Mouse (Mus musculus) G1E-ER4 (cell line): ENCODE data around the gene Mrpl50. TPM values are rescaled to one million over a fixed set of nuclear protein-coding genes. Genes with fewer than 3 reads are reported as not detected.

Experiments used
- GATA1 ChIP-seq: IDR thresholded peaks from one replicate; pipeline ENCODE4 v1.8.0; 2012; ENCODE audit warnings: low read length, inconsistent platforms
- polyA plus RNA-seq: library from polyadenylated mRNA; stranded (reverse); fragments of >175 nt; gene quantifications from 2 replicates; pipeline ENCODE4 v1.2.3, GENCODE M21; 2012

The Mrpl50 gene
- polyA plus RNA-seq, 1 experiment = 3.2 TPM

GRCm38 (mm10) chr4:49522576-49522975 is 1.7 kb upstream of the Mrpl50 start:
- no peak for TF ChIP-seq GATA1

GRCm38 (mm10) chr4:49521346-49521745 is 453 bp upstream of the Mrpl50 start:
- no peak for TF ChIP-seq GATA1

- TF ChIP-seq GATA1 = no peak
Observed at GRCm38 (mm10) chr4:49519476-49519875, 1.4 kb downstream of the Mrpl50 start.

DNA sequence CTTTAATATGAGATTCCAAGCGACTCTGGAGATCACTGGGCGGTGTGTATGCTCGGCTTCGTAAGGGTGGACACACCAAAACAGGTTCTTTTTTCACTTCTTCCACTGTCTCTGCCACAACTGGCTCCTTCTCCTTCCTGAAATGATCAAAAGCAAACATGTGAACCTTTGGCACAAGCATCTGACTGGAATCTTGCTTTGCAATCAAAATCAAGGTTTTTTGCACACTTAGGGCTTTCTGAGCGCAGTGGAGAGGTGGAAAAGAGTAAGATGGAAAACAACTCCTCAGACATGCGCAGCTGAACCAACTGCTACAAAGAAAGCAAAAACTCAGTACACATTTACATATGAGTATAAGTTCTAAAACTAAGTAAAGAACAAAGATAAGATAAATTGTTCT is 6.5 kb downstream of the Mrpl50 start:
- TF ChIP-seq GATA1 = no peak

DNA sequence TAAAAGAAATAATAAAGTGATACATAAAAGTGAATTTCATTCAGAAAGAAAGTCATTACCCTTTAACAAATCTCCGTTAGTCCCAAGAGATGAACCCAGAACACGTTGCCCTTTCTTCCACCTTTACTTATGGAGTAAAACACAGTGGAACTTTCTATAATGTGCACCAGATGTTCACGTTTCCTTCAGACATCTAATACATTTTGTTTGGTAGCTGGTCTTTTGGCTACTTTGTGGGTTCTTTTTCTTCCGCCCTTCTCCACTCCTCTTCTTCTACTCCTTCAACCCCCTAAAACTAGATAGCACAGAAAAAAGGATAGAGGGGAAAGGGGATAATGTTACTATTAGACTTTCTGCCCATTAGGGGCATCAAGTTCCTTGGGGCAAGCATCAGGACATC is 8.3 kb downstream of the Mrpl50 start:
- no peak for TF ChIP-seq GATA1

DNA sequence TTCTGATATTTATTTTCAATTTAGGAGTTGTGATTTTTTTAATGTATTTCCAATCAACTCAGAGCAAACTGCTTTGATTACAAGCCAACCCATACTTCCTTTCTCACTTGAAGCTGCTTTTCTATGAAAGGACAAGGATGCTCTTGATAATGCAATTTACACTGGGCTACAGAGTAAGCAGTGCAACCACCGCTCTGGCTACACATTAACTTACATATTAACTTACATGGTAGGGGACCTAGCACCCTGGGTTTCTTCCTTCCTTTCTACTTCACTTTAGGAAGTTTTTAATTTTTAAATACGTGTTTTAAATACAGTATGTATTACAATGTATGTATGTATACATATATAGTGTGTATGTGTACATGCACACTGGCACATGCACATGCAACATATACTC is 11.7 kb downstream of the Mrpl50 start:
- no peak for TF ChIP-seq GATA1

- no peak for TF ChIP-seq GATA1
Observed at GRCm38 (mm10) chr4:49506386-49506785, 14.5 kb downstream of the Mrpl50 start, which contains the start of gene Baat. TSS of gene Baat (minus strand) at chr4:49506557.

- no peak for TF ChIP-seq GATA1
Observed at GRCm38 (mm10) chr4:49503563-49503962, 17.3 kb downstream of the Mrpl50 start.

GRCm38 (mm10) chr4:49485442-49485841 is 35.5 kb downstream of the Mrpl50 start:
- no peak for TF ChIP-seq GATA1

DNA sequence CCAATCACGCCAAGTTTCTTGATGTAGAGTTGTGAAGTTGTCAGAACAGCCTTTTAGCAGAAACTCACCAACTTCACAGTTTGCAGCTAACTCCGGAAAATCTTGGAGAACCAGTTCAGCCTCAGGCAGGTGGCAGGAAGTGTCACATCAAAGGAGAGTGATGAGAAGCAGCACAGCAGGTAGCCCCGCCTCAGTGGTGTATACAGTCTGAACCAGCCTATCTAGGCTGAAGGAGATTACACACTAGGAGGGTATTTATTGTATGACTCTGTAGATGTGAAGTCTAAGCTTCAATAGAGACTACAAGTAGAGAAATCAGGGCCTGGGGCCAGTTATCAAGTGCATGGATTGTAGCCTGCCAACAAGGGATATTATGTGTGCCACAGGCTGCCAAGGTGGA is 40.0 kb downstream of the Mrpl50 start:
- TF ChIP-seq GATA1 = no peak

- TF ChIP-seq GATA1 = no peak
Observed at GRCm38 (mm10) chr4:49480104-49480760, 40.7 kb downstream of the Mrpl50 start.

GRCm38 (mm10) chr4:49478118-49478877 is 42.6 kb downstream of the Mrpl50 start:
- no peak for TF ChIP-seq GATA1

DNA sequence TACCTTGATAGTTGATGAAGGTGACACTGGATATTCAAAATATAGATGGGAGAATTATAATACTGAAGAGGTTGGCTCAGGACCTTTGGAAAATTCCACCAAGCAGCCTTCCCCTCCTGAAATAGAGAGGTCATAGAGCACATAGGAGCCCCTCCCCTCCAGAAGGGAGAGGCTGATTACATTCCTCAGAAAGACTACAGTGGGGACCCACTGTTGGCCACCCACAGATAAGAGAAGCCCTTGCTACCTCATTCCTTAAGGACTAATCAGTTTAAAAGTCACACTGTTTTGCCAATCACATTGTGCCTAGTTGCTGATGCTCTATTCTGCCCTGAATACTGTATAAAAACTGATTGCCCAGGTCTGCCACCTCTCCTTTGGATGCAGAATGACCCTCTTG is 46.3 kb downstream of the Mrpl50 start:
- TF ChIP-seq GATA1 = no peak

- TF ChIP-seq GATA1 = no peak
Observed at GRCm38 (mm10) chr4:49473435-49474100, 47.3 kb downstream of the Mrpl50 start, which contains the start of gene Acnat1. TSS of gene Acnat1 (minus strand) at chr4:49473912.

GRCm38 (mm10) chr4:49469435-49470151 is 51.3 kb downstream of the Mrpl50 start:
- no peak for TF ChIP-seq GATA1

DNA sequence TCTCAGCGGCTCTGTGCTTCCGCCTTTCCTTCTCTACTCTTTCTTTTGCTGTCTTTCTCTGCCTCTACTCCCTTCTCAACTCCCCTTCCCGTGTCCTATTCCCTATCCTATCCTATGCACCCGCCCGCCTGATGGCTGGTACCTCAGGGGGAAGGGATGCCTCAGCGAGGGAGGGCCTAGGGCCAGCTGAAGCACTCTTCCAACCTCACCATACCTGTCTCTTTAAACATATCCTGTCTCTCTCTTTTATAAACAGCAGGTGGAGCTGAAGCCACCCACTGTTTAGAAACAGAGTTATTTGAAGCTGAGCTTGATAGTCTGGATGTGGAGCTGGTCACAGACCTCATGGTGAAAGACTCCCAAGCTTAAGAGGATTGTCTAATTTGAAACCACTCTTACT is 53.5 kb downstream of the Mrpl50 start:
- TF ChIP-seq GATA1 = no peak

Other genes with a start within 250 kb of the Mrpl50 start
- not detected in 2 replicates for gene Acnat2, start 112.9 kb downstream of the Mrpl50 start, polyA plus RNA-seq
- not detected in 2 replicates for gene Acnat1, start 47.2 kb downstream of the Mrpl50 start, polyA plus RNA-seq
- not detected in 2 replicates for gene Baat, start 14.5 kb downstream of the Mrpl50 start, polyA plus RNA-seq
- gene Zfp189, start 83 bp upstream of the Mrpl50 start, polyA plus RNA-seq = 0.59 and 0.84 TPM in 2 replicates
- not detected in 2 replicates for gene Aldob, start 28.5 kb upstream of the Mrpl50 start, polyA plus RNA-seq
- 43.4 and 43.6 TPM in 2 replicates for gene Tmem246, start 76.8 kb upstream of the Mrpl50 start, polyA plus RNA-seq
- 39.6 and 41.3 TPM in 2 replicates for gene Rnf20, start 110.9 kb upstream of the Mrpl50 start, polyA plus RNA-seq
- not detected in 2 replicates for gene Ppp3r2, start 160.9 kb upstream of the Mrpl50 start, polyA plus RNA-seq